ENCODE assay signal across 17 mouse cellular contexts in genomic region chr8:78021473-78021872, GRCm38 (mm10).
DNase-seq lines count a peak whose midpoint lies in the region; ATAC-seq and TF ChIP-seq lines count a peak whose summit lies in the region.
"Had no signal": no experiment of that assay in that cellular context is flagged by ENCODE, and none has a peak within 500 bp of the region (broad histone marks: within the 10 kb centered on the region; RNA-seq: fewer than 3 reads in every experiment).

No protein-coding gene starts in this region.

- TF ChIP-seq CTCF in kidney, adult 2 months (conservative IDR thresholded peaks at IDR 0.05; ENCODE audit: insufficient read depth, insufficient read length, low read depth, low read length), result no peak
- no peak for TF ChIP-seq CTCF in lung, postnatal 0 days (IDR thresholded peaks at IDR 0.05)

- 50% methylated on average over 2 of the region's 2 CpGs for WGBS in embryonic facial prominence, embryonic 14.5 days
- 77% methylated on average over 2 of the region's 2 CpGs for whole genome bisulfite sequencing in embryonic facial prominence, embryonic 10.5 days
- 39% methylated on average over 2 of the region's 2 CpGs for WGBS in kidney, adult 2 months
- WGBS in kidney, embryonic 15.5 days, result 50% methylated on average over 2 of the region's 2 CpGs
- 39% methylated on average over 2 of the region's 2 CpGs for WGBS in lung, postnatal 0 days
- WGBS in stomach, embryonic 16.5 days, result 41% methylated on average over 2 of the region's 2 CpGs

- no peak overlapping the region for H3K4me2 ChIP-seq in embryonic facial prominence, embryonic 14.5 days (ENCODE audit: low read depth, low read length)
- no peak overlapping the region for H3K4me2 ChIP-seq in kidney, embryonic 15.5 days
- H3K4me2 ChIP-seq in lung, postnatal 0 days (replicated peaks; ENCODE audit: low read depth, low read length), result no peak overlapping the region
- H3K4me2 ChIP-seq in stomach, embryonic 16.5 days (ENCODE audit: low read depth, low read length), result no peak overlapping the region
- H3K4me2 ChIP-seq: liver, embryonic 11.5 days had no signal

- no peak overlapping the region for H3K27ac ChIP-seq in embryonic facial prominence, embryonic 14.5 days (replicated peaks; ENCODE audit: low read depth, low read length)
- no peak overlapping the region for H3K27ac ChIP-seq in embryonic facial prominence, embryonic 10.5 days (replicated peaks)
- H3K27ac ChIP-seq in kidney, adult 2 months (ENCODE audit: insufficient read depth, low read depth, low read length), result no peak overlapping the region
- H3K27ac ChIP-seq in kidney, embryonic 15.5 days, result no peak overlapping the region
- peak overlapping the region; percentile 21; the same call in 1 of the 2 replicates for H3K27ac ChIP-seq in lung, postnatal 0 days (ENCODE audit: low read length)
- H3K27ac ChIP-seq in stomach, embryonic 16.5 days (ENCODE audit: low read length), result peak overlapping the region; percentile 32
- H3K27ac ChIP-seq: macrophage had no signal

- peaks cover 16% of the 10 kb centered on the region for H3K4me1 ChIP-seq in embryonic facial prominence, embryonic 14.5 days (ENCODE audit: control insufficient read depth, insufficient read depth, low read length)
- H3K4me1 ChIP-seq in embryonic facial prominence, embryonic 10.5 days, result peaks cover 17% of the 10 kb centered on the region
- H3K4me1 ChIP-seq in kidney, adult 2 months (ENCODE audit: control insufficient read depth, insufficient read depth, low read length), result 0 out of 2 replicates have a peak, but pooled peaks cover 4% of the 10 kb centered on the region
- H3K4me1 ChIP-seq in kidney, embryonic 15.5 days, result peaks cover 20% of the 10 kb centered on the region
- peaks cover 11% of the 10 kb centered on the region; the same call in 1 of the 2 replicates for H3K4me1 ChIP-seq in lung, postnatal 0 days (ENCODE audit: insufficient read depth, low read depth, low read length)
- H3K4me1 ChIP-seq in stomach, embryonic 16.5 days (ENCODE audit: control insufficient read depth, insufficient read depth, low read length), result peaks cover 13% of the 10 kb centered on the region

- no peak for TF ChIP-seq POLR2A in kidney, adult 2 months (IDR thresholded peaks at IDR 0.05; ENCODE audit: low read depth, low read length)

- peak; percentile 35 for DNase-seq in embryonic facial prominence, embryonic 14.5 days (ENCODE audit: low spot score)
- no peak for DNase-seq in embryonic facial prominence, embryonic 10.5 days (ENCODE audit: low spot score)
- DNase-seq in kidney, adult 2 months, result peak; percentile 39
- no peak for DNase-seq in lung, postnatal 0 days (ENCODE audit: low spot score)
- DNase-seq in lung, adult 18-20 months, result no peak
- DNase-seq in thymus, postnatal 0 days (ENCODE audit: low spot score), result no peak
- DNase-seq: adrenal gland, postnatal 25 days; cerebellum, postnatal 14 days; gastrocnemius, postnatal 14 days; midbrain, embryonic 14.5 days; right cerebral cortex, postnatal 25 days; thymus, postnatal 14 days had no signal

- no peaks in the 10 kb centered on the region for H3K36me3 ChIP-seq in embryonic facial prominence, embryonic 14.5 days (ENCODE audit: control insufficient read depth, insufficient read depth, low read length)
- no peaks in the 10 kb centered on the region for H3K36me3 ChIP-seq in embryonic facial prominence, embryonic 10.5 days (replicated peaks)
- no peaks in the 10 kb centered on the region for H3K36me3 ChIP-seq in kidney, adult 2 months (ENCODE audit: control insufficient read depth, insufficient read depth, low read length)
- no peaks in the 10 kb centered on the region for H3K36me3 ChIP-seq in kidney, embryonic 15.5 days
- no peaks in the 10 kb centered on the region for H3K36me3 ChIP-seq in lung, postnatal 0 days (ENCODE audit: insufficient read depth, low read length)
- H3K36me3 ChIP-seq in stomach, embryonic 16.5 days (ENCODE audit: control insufficient read depth, insufficient read depth, low read length), result no peaks in the 10 kb centered on the region

- no peak for TF ChIP-seq EP300 in lung, postnatal 0 days (IDR thresholded peaks at IDR 0.05)

- H3K4me3 ChIP-seq in embryonic facial prominence, embryonic 14.5 days (ENCODE audit: low read depth, low read length), result no peak overlapping the region
- no peak overlapping the region for H3K4me3 ChIP-seq in embryonic facial prominence, embryonic 10.5 days
- no peak overlapping the region for H3K4me3 ChIP-seq in kidney, adult 2 months (ENCODE audit: insufficient read depth, low read depth, low read length)
- H3K4me3 ChIP-seq in kidney, embryonic 15.5 days (replicated peaks), result no peak overlapping the region
- no peak overlapping the region for H3K4me3 ChIP-seq in lung, postnatal 0 days (ENCODE audit: low read depth, low read length)
- H3K4me3 ChIP-seq in stomach, embryonic 16.5 days (replicated peaks; ENCODE audit: low read length), result no peak overlapping the region

- no peaks in the 10 kb centered on the region for H3K27me3 ChIP-seq in embryonic facial prominence, embryonic 14.5 days (replicated peaks; ENCODE audit: control insufficient read depth, insufficient read depth, low read length)
- no peaks in the 10 kb centered on the region for H3K27me3 ChIP-seq in embryonic facial prominence, embryonic 10.5 days (replicated peaks; ENCODE audit: low read depth, poor library complexity, severe bottlenecking)
- no peaks in the 10 kb centered on the region for H3K27me3 ChIP-seq in kidney, adult 2 months (replicated peaks; ENCODE audit: control insufficient read depth, insufficient read depth, low read length)
- H3K27me3 ChIP-seq in kidney, embryonic 15.5 days, result no peaks in the 10 kb centered on the region
- no peaks in the 10 kb centered on the region for H3K27me3 ChIP-seq in lung, postnatal 0 days (replicated peaks; ENCODE audit: insufficient read depth, low read length)
- no peaks in the 10 kb centered on the region for H3K27me3 ChIP-seq in stomach, embryonic 16.5 days (ENCODE audit: control insufficient read depth, insufficient read depth, low read length)
- H3K27me3 ChIP-seq: CH12.LX had no signal

- no peak for ATAC-seq in embryonic facial prominence, embryonic 14.5 days (ENCODE audit: low read depth)
- no peak for ATAC-seq in kidney, embryonic 15.5 days (replicated peaks; ENCODE audit: low FRiP score)
- no peak for ATAC-seq in lung, postnatal 0 days
- ATAC-seq in stomach, embryonic 16.5 days (ENCODE audit: insufficient read depth, low FRiP score), result no peak

- H3K9ac ChIP-seq in embryonic facial prominence, embryonic 14.5 days (ENCODE audit: low read depth, low read length), result no peak overlapping the region
- H3K9ac ChIP-seq in kidney, embryonic 15.5 days, result no peak overlapping the region
- H3K9ac ChIP-seq in lung, postnatal 0 days (replicated peaks; ENCODE audit: low read depth), result no peak overlapping the region
- H3K9ac ChIP-seq in stomach, embryonic 16.5 days (ENCODE audit: low read length), result no peak overlapping the region

- no peaks in the 10 kb centered on the region for H3K9me3 ChIP-seq in embryonic facial prominence, embryonic 14.5 days (ENCODE audit: control insufficient read depth, low read length)
- no peaks in the 10 kb centered on the region for H3K9me3 ChIP-seq in embryonic facial prominence, embryonic 10.5 days
- H3K9me3 ChIP-seq in kidney, embryonic 15.5 days (replicated peaks), result no peaks in the 10 kb centered on the region
- H3K9me3 ChIP-seq in lung, postnatal 0 days (ENCODE audit: low read length), result no peaks in the 10 kb centered on the region
- H3K9me3 ChIP-seq in stomach, embryonic 16.5 days (replicated peaks; ENCODE audit: control insufficient read depth, low read length), result no peaks in the 10 kb centered on the region

Comparison
In these comparisons a context has a peak if more than half of its experiments do, and no peak if none do; other contexts are left out.
1. DNase-seq: peak in embryonic facial prominence, embryonic 14.5 days (single experiment) and kidney, adult 2 months (single experiment); none in embryonic facial prominence, embryonic 10.5 days (single experiment), lung, postnatal 0 days (single experiment), lung, adult 18-20 months (0 of 2) and thymus, postnatal 0 days (single experiment).
2. H3K27ac ChIP-seq: peak in lung, postnatal 0 days (single experiment) and stomach, embryonic 16.5 days (single experiment); none in embryonic facial prominence, embryonic 14.5 days (single experiment), embryonic facial prominence, embryonic 10.5 days (single experiment), kidney, adult 2 months (single experiment) and kidney, embryonic 15.5 days (single experiment).